Mouse (Mus musculus): ENCODE data around the gene Arhgap27. TPM values are rescaled to one million over a fixed set of nuclear protein-coding genes. Genes with fewer than 3 reads are reported as not detected.

Arhgap27 gene
- polyA plus RNA-seq, 1 experiment, result 47.3 TPM

- no peak overlapping the region for H3K4me3 ChIP-seq (replicated peaks; ENCODE audit: control insufficient read depth, low read depth, low read length)
- H3K4me1 ChIP-seq (ENCODE audit: control insufficient read depth, insufficient read depth, low read length), result peaks cover 4% of the 10 kb centered on the region; the same call in 1 of the 2 replicates
- 90% methylated on average over 4 of the region's 4 CpGs for WGBS
- H3K27ac ChIP-seq (ENCODE audit: control insufficient read depth, insufficient read depth, low read depth, low read length, poor library complexity), result no peak overlapping the region
- TF ChIP-seq POLR2A (IDR thresholded peaks at IDR 0.05; ENCODE audit: borderline replicate concordance, control insufficient read depth, low read depth, low read length), result no peak
- TF ChIP-seq CTCF (IDR thresholded peaks at IDR 0.05; ENCODE audit: control insufficient read depth, insufficient read depth, low read length), result no peak
Measured at GRCm38 (mm10) chr11:103358316-103358715, 5.2 kb downstream of the Arhgap27 start.

- TF ChIP-seq POLR2A (IDR thresholded peaks at IDR 0.05; ENCODE audit: borderline replicate concordance, control insufficient read depth, low read depth, low read length), result no peak
- H3K27ac ChIP-seq (ENCODE audit: control insufficient read depth, insufficient read depth, low read depth, low read length, poor library complexity), result no peak overlapping the region
- H3K4me3 ChIP-seq (replicated peaks; ENCODE audit: control insufficient read depth, low read depth, low read length), result no peak overlapping the region
- peaks cover 4% of the 10 kb centered on the region; the same call in 1 of the 2 replicates for H3K4me1 ChIP-seq (ENCODE audit: control insufficient read depth, insufficient read depth, low read length)
- WGBS, result 88% methylated on average over 10 of the region's 10 CpGs
Measured at GRCm38 (mm10) chr11:103357710-103358109, 5.8 kb downstream of the Arhgap27 start.

GRCm38 (mm10) chr11:103356938-103357670 is 6.4 kb downstream of the Arhgap27 start:
- TF ChIP-seq POLR2A (IDR thresholded peaks at IDR 0.05; ENCODE audit: borderline replicate concordance, control insufficient read depth, low read depth, low read length) (no peak), CTCF (IDR thresholded peaks at IDR 0.05; ENCODE audit: control insufficient read depth, insufficient read depth, low read length) (no peak)
- 81% methylated on average over 16 of the region's 16 CpGs for WGBS
- Histone ChIP-seq H3K4me3 (replicated peaks; ENCODE audit: control insufficient read depth, low read depth, low read length) (no peak overlapping the region), H3K4me1 (ENCODE audit: control insufficient read depth, insufficient read depth, low read length) (peaks cover 4% of the 10 kb centered on the region; the same call in 1 of the 2 replicates), H3K27ac (ENCODE audit: control insufficient read depth, insufficient read depth, low read depth, low read length, poor library complexity) (peak overlapping the region; percentile 56)

- Histone ChIP-seq H3K4me1 (ENCODE audit: control insufficient read depth, insufficient read depth, low read length) (peaks cover 4% of the 10 kb centered on the region; the same call in 1 of the 2 replicates), H3K4me3 (replicated peaks; ENCODE audit: control insufficient read depth, low read depth, low read length) (no peak overlapping the region), H3K27ac (ENCODE audit: control insufficient read depth, insufficient read depth, low read depth, low read length, poor library complexity) (peak overlapping the region; percentile 56; the same call in 1 of the 2 replicates)
- TF ChIP-seq POLR2A (IDR thresholded peaks at IDR 0.05; ENCODE audit: borderline replicate concordance, control insufficient read depth, low read depth, low read length) (no peak), CTCF (IDR thresholded peaks at IDR 0.05; ENCODE audit: control insufficient read depth, insufficient read depth, low read length) (no peak)
- WGBS, result 81% methylated on average over 11 of the region's 11 CpGs
Measured at GRCm38 (mm10) chr11:103356032-103356571, 7.4 kb downstream of the Arhgap27 start.

DNA sequence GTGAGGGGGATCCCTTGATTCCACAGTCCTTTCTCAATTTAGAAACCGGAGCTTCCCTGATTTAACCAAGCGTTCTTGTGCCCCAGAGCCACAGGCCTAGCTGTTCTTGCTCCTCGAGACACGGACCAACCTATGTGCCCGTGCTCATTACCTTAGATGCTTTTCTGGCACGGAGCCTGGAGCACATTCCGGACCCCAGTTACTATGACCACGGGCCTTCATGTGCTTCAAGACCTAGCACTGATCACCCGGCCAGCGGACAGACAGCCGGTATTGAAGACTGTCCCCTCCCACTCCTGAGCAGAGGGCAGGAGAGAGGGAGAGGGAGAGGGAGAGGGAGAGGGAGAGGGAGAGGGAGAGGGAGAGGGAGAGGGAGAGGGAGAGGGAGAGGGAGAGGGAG is 8.2 kb downstream of the Arhgap27 start:
- TF ChIP-seq CTCF (IDR thresholded peaks at IDR 0.05; ENCODE audit: control insufficient read depth, insufficient read depth, low read length) (no peak), POLR2A (IDR thresholded peaks at IDR 0.05; ENCODE audit: borderline replicate concordance, control insufficient read depth, low read depth, low read length) (no peak)
- Histone ChIP-seq H3K4me3 (replicated peaks; ENCODE audit: control insufficient read depth, low read depth, low read length) (no peak overlapping the region), H3K4me1 (ENCODE audit: control insufficient read depth, insufficient read depth, low read length) (peaks cover 4% of the 10 kb centered on the region; the same call in 1 of the 2 replicates), H3K27ac (ENCODE audit: control insufficient read depth, insufficient read depth, low read depth, low read length, poor library complexity) (no peak overlapping the region)
- 80% methylated on average over 11 of the region's 11 CpGs for WGBS

- H3K27ac ChIP-seq (ENCODE audit: control insufficient read depth, insufficient read depth, low read depth, low read length, poor library complexity), result no peak overlapping the region
- 45% methylated on average over 3 of the region's 3 CpGs for WGBS
- no peak overlapping the region for H3K4me3 ChIP-seq (replicated peaks; ENCODE audit: control insufficient read depth, low read depth, low read length)
- peaks cover 4% of the 10 kb centered on the region; the same call in 1 of the 2 replicates for H3K4me1 ChIP-seq (ENCODE audit: control insufficient read depth, insufficient read depth, low read length)
- no peak for TF ChIP-seq CTCF (IDR thresholded peaks at IDR 0.05; ENCODE audit: control insufficient read depth, insufficient read depth, low read length)
- no peak for TF ChIP-seq POLR2A (IDR thresholded peaks at IDR 0.05; ENCODE audit: borderline replicate concordance, control insufficient read depth, low read depth, low read length)
Measured at GRCm38 (mm10) chr11:103354033-103354432, 9.5 kb downstream of the Arhgap27 start.

- Histone ChIP-seq H3K4me3 (replicated peaks; ENCODE audit: control insufficient read depth, low read depth, low read length) (no peak overlapping the region), H3K4me1 (ENCODE audit: control insufficient read depth, insufficient read depth, low read length) (peaks cover 4% of the 10 kb centered on the region), H3K27ac (ENCODE audit: control insufficient read depth, insufficient read depth, low read depth, low read length, poor library complexity) (no peak overlapping the region)
- TF ChIP-seq CTCF (IDR thresholded peaks at IDR 0.05; ENCODE audit: control insufficient read depth, insufficient read depth, low read length), result no peak
- TF ChIP-seq POLR2A (IDR thresholded peaks at IDR 0.05; ENCODE audit: borderline replicate concordance, control insufficient read depth, low read depth, low read length), result no peak
- WGBS, result 79% methylated on average over 5 of the region's 5 CpGs
Measured at GRCm38 (mm10) chr11:103352239-103352814, 11.2 kb downstream of the Arhgap27 start.

DNA sequence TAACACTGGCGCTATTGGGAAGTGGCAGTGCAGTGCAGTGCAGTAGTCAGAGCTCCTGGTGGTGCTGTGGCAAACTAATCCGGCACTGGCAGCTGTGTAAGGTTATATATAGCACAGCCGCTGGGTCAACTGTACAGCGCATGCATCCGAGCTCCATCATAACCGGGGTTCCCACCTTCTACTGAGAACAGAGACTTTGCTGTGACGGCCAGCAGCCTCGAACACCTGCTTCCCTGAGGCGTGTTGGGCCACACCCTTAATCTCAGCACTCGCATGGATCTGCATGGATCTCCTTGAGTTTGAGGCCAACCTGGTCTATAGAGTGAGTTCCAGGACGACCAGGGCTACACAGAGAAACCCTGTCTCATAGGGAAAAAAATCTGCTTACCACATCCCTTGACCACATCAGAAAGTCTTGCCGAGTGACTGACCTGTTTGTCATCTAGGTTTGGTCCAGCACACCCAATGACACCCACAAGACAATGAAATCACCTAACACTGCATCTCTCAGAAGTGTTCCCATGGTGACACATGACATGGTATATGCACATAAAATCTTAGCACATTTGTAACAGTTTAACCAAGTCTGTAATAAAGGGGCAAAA is 12.7 kb downstream of the Arhgap27 start:
- Histone ChIP-seq H3K4me1 (ENCODE audit: control insufficient read depth, insufficient read depth, low read length) (peaks cover 3% of the 10 kb centered on the region), H3K4me3 (replicated peaks; ENCODE audit: control insufficient read depth, low read depth, low read length) (no peak overlapping the region), H3K27ac (ENCODE audit: control insufficient read depth, insufficient read depth, low read depth, low read length, poor library complexity) (no peak overlapping the region)
- WGBS, result 79% methylated on average over 12 of the region's 12 CpGs
- no peak for TF ChIP-seq CTCF (IDR thresholded peaks at IDR 0.05; ENCODE audit: control insufficient read depth, insufficient read depth, low read length)
- TF ChIP-seq POLR2A (IDR thresholded peaks at IDR 0.05; ENCODE audit: borderline replicate concordance, control insufficient read depth, low read depth, low read length), result no peak
